Mouse (Mus musculus): ENCODE measurements around the gene Cbs. TPM values are rescaled to one million over a fixed set of nuclear protein-coding genes. Genes with fewer than 3 reads are reported as not detected.

Cbs gene
- polyA plus RNA-seq, 1 experiment from 2014 or later = 70.1 TPM

DNA sequence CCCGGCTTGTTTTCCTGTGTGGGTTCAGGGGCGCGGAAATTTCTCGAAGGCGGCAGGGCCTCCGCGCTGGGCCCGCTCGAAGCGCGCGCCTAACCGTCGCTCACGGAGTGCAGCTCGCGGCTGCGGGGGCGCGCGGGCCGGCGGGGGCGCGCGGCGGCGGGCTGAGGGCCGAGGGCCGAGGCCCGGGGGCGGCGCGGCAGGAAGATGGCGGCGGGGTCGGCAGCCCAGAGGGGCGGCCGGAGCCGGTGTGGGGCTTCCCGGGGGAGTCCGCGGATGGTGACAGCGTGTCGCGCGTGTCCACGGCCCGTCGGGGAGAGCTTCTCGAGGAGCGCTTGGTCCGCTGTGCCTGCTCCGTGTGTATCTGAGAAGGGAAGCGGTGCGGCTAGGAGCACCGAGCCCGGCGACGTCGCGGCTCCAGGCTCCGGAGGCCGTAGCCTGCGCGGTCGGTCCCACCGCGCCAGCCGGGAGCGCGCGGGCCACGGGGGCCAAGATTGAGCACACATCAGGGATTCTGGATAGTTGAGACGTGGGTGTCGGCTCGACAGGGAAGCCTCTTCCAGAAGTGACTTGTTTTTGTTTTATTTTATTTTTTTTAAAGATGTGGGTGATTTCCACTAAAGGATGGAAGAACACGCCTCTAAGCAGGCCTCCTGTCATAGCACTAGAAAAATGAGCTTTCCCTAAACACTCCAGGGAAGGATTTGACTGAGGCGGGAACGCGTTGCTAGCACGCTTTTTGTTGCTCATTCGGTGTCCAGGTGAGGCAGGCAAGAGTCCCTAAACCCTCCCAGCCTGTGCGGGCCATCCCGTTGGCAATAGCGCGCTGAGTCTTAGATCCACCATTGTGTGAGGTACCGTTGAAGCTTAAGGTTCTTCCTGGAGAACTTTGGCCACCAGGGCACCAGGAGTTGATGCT is 71.6 kb downstream of the Cbs start:
- H3K27ac ChIP-seq (ENCODE audit: low read depth) = peak overlapping the region; percentile 99
- WGBS (ENCODE audit: insufficient replicate concordance) = under 1% methylated on average over 67 of the region's 88 CpGs
- peak overlapping the region; percentile 91 for H3K4me3 ChIP-seq (ENCODE audit: low read depth, low read length)
- peak overlapping the region; percentile 97 for H3K9ac ChIP-seq (replicated peaks)
- peak; percentile 45 for DNase-seq
- ATAC-seq = peak; percentile 31
- no peaks in the 10 kb centered on the region for H3K9me3 ChIP-seq (ENCODE audit: low read length)
- H3K4me2 ChIP-seq (ENCODE audit: low read depth, low read length) = peak overlapping the region; percentile 97
- H3K36me3 ChIP-seq (replicated peaks; ENCODE audit: insufficient read depth, low read length) = no peaks in the 10 kb centered on the region
- no peaks in the 10 kb centered on the region for H3K27me3 ChIP-seq (ENCODE audit: insufficient read depth, low read length)
- TF ChIP-seq CTCF (IDR thresholded peaks at IDR 0.05; ENCODE audit: low read depth) (no peak), EP300 (IDR thresholded peaks at IDR 0.05; ENCODE audit: low read depth) (no peak)
- H3K4me1 ChIP-seq (ENCODE audit: insufficient read depth) = peaks cover 35% of the 10 kb centered on the region

DNA sequence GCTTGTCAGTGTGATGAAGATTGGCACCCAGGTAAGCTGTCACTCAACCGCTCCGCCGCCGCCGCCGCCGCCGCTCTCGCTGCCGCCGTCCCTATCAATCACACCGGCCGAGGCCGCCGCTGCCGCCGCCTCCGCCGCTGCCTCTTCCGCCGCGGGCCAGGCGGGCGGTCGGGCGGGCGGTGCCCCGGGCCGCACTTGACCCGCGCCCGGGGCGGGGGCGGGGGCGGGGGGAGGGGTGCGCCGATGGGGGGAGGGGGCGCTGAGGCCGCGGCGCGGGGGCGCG is 72.2 kb downstream of the Cbs start:
- 0% methylated on average over 4 of the region's 44 CpGs for WGBS (ENCODE audit: insufficient replicate concordance)
- peak overlapping the region; percentile 97 for H3K9ac ChIP-seq (replicated peaks)
- peaks cover 35% of the 10 kb centered on the region for H3K4me1 ChIP-seq (ENCODE audit: insufficient read depth)
- DNase-seq = no peak
- H3K4me2 ChIP-seq (ENCODE audit: low read depth, low read length) = peak overlapping the region; percentile 97
- no peaks in the 10 kb centered on the region for H3K27me3 ChIP-seq (ENCODE audit: insufficient read depth, low read length)
- H3K27ac ChIP-seq (ENCODE audit: low read depth) = peak overlapping the region; percentile 99
- TF ChIP-seq CTCF (IDR thresholded peaks at IDR 0.05; ENCODE audit: low read depth) (no peak), EP300 (IDR thresholded peaks at IDR 0.05; ENCODE audit: low read depth) (no peak)
- ATAC-seq = no peak
- no peaks in the 10 kb centered on the region for H3K36me3 ChIP-seq (replicated peaks; ENCODE audit: insufficient read depth, low read length)
- H3K9me3 ChIP-seq (ENCODE audit: low read length) = no peaks in the 10 kb centered on the region
- peak overlapping the region; percentile 91 for H3K4me3 ChIP-seq (ENCODE audit: low read depth, low read length)

DNA sequence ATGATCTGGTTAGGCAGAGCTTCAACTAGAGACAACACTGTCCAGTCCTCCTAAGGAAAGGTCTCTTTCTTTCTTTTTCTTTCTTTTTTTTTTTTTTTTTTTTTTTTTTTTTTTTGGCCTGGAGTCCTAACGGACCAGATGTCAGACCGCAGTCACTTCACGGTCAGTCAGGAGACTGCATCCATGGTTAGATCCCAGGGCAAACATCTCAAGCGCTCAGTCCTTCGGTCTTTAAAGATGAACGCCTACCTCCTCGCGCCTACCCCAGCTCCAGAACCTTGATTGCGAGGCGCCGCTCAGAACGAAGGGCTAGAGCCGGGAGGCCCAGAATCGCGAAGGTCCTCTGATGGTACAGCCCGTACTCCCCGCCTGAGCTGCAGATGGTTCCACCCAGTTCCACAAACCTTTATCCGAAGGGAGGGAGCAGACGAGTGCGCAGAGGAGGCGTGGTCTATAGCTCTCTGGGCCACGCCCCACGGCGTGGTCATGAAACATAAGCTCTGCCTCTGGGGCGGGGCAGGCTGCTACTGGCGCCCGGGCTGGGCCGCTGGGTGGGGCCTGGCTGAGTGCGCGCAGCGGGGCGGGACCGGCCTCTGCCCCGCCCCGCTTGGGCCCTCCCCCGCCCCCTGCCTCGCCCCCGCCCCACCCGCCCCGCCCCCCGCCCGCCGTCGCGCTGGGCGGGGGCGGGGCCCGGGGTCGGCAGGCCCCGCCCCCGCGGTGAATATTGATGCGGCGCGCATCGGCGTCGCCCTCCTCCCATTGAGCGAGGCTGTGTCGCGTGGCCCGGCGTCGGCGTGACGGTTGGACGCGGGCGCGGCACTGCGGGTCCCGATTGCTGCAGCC is 72.8 kb downstream of the Cbs start, which contains the start of gene Pknox1:
Pknox1 (plus strand) TSS at position 720 of the 843 bp plus-strand sequence.
- TF ChIP-seq CTCF (IDR thresholded peaks at IDR 0.05; ENCODE audit: low read depth) = no peak
- no peak for TF ChIP-seq EP300 (IDR thresholded peaks at IDR 0.05; ENCODE audit: low read depth)
- Histone ChIP-seq H3K9me3 (ENCODE audit: low read length) (no peaks in the 10 kb centered on the region), H3K27ac (ENCODE audit: low read depth) (peak within 1 kb of the TSS; percentile 99), H3K36me3 (replicated peaks; ENCODE audit: insufficient read depth, low read length) (no peaks in the 10 kb centered on the region), H3K9ac (replicated peaks) (peak within 1 kb of the TSS; percentile 97), H3K4me3 (ENCODE audit: low read depth, low read length) (peak within 1 kb of the TSS; percentile 91), H3K4me1 (ENCODE audit: insufficient read depth) (peaks cover 32% of the 10 kb centered on the region), H3K27me3 (ENCODE audit: insufficient read depth, low read length) (no peaks in the 10 kb centered on the region), H3K4me2 (ENCODE audit: low read depth, low read length) (peak within 1 kb of the TSS; percentile 97)
- peak; percentile 99 for DNase-seq
- under 1% methylated on average over 41 of the region's 72 CpGs for WGBS (ENCODE audit: insufficient replicate concordance)
- peak; percentile 92 for ATAC-seq

DNA sequence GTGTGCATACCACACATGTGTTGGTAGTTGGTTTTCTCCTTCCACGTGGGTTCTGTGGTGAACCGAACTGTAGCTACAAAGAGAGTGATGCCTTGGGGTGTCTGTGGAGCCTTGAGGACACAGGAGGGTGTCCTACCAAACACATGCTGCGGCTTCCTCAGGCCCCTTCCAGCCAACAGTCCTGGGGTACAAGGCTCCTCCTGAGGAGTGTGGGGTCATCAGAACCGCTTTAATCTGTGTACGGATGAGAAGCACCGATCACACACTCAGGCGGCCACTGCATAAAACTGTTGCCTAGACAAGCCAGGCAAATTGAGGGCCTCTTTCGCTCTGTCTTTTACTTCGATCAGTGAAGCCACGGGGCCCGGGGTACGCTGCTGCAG is 73.4 kb downstream of the Cbs start:
- ATAC-seq (no peak), DNase-seq (peak; percentile 55)
- Histone ChIP-seq H3K27ac (ENCODE audit: low read depth) (peak overlapping the region; percentile 76), H3K27me3 (ENCODE audit: insufficient read depth, low read length) (no peaks in the 10 kb centered on the region), H3K9me3 (ENCODE audit: low read length) (no peaks in the 10 kb centered on the region), H3K4me2 (ENCODE audit: low read depth, low read length) (peak overlapping the region; percentile 87), H3K4me1 (ENCODE audit: insufficient read depth) (peaks cover 32% of the 10 kb centered on the region), H3K4me3 (ENCODE audit: low read depth, low read length) (peak overlapping the region; percentile 41), H3K36me3 (replicated peaks; ENCODE audit: insufficient read depth, low read length) (no peaks in the 10 kb centered on the region), H3K9ac (replicated peaks) (peak overlapping the region; percentile 74)
- TF ChIP-seq EP300 (IDR thresholded peaks at IDR 0.05; ENCODE audit: low read depth) (no peak), CTCF (IDR thresholded peaks at IDR 0.05; ENCODE audit: low read depth) (no peak)
- 6% methylated on average over 12 of the region's 12 CpGs for WGBS (ENCODE audit: insufficient replicate concordance)

DNA sequence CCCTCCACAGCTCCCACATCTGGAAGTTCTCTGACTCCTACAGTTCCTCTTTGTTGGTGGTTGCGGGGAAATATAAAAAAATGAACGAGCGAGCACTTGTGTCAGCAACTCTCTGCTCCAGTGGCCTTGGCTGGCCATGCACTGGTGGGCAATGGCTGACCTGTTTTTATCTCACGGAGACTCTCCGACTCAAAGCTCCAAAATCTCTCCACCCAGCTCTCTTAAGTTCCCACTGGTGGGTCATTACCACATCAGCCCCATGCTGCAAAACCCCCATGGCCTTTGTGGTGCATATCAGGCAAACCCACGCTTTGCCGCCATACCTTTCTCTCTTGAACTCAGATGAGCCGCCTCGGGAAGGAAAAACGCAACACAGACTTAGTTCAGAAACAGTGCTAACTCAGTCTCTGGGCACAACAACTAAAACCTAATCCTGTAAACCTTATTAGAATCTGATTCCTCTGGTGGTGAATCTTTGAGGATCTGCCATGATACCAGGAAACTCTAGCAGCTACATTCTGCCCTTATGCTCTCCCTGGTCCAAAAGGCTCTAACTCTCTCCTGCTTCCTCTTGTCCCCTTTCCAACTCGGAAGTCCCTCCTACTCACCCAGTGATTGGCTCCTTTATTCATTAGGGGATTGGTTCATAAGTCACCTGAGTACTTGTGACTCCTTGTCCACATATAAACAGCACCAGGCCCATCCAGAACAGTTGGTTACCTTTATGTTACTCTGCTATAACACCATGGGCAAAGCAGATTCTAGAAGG is 77.8 kb downstream of the Cbs start:
- Histone ChIP-seq H3K36me3 (replicated peaks; ENCODE audit: insufficient read depth, low read length) (no peaks in the 10 kb centered on the region), H3K27ac (ENCODE audit: low read depth) (peak overlapping the region; percentile 16; the same call in 1 of the 2 replicates), H3K9me3 (ENCODE audit: low read length) (no peaks in the 10 kb centered on the region), H3K4me3 (ENCODE audit: low read depth, low read length) (no peak overlapping the region), H3K4me2 (ENCODE audit: low read depth, low read length) (no peak overlapping the region), H3K4me1 (ENCODE audit: insufficient read depth) (peaks cover 18% of the 10 kb centered on the region), H3K27me3 (ENCODE audit: insufficient read depth, low read length) (no peaks in the 10 kb centered on the region), H3K9ac (replicated peaks) (no peak overlapping the region)
- TF ChIP-seq CTCF (IDR thresholded peaks at IDR 0.05; ENCODE audit: low read depth) (no peak), EP300 (IDR thresholded peaks at IDR 0.05; ENCODE audit: low read depth) (no peak)
- ATAC-seq (no peak), DNase-seq (no peak)
- WGBS (ENCODE audit: insufficient replicate concordance) = 77% methylated on average over 11 of the region's 11 CpGs

Small RNA genes lying within 50 kb of the gene (microRNA-seq; reads per million reads assigned to microRNA genes)
- not detected for gene Gm24970

Other genes starting within 250 kb of the Cbs start
- 8.9 and 10.0 TPM in 2 replicates for gene Wdr4, start 117.3 kb downstream of the Cbs start, polyA plus RNA-seq (2015; fragmentation: Nextera tagmentation; extraction: Ambion mirVana)
- gene Ndufv3, start 117.1 kb downstream of the Cbs start, polyA plus RNA-seq (2015; fragmentation: Nextera tagmentation; extraction: Ambion mirVana) = 213 and 215 TPM in 2 replicates
- 5.5 and 6.1 TPM in 2 replicates for gene Pknox1, start 72.5 kb downstream of the Cbs start, polyA plus RNA-seq (2015; fragmentation: Nextera tagmentation; extraction: Ambion mirVana)
- 118 and 124 TPM in 2 replicates for gene U2af1, start 21.7 kb upstream of the Cbs start, polyA plus RNA-seq (2015; fragmentation: Nextera tagmentation; extraction: Ambion mirVana)
- not detected in 2 replicates for gene Cryaa, start 40.6 kb upstream of the Cbs start, polyA plus RNA-seq (2015; fragmentation: Nextera tagmentation; extraction: Ambion mirVana)
- gene Sik1, start 218.6 kb upstream of the Cbs start, polyA plus RNA-seq (2015; fragmentation: Nextera tagmentation; extraction: Ambion mirVana) = 7.8 and 8.1 TPM in 2 replicates

All from liver, postnatal 0 days (tissue).